Mouse (Mus musculus) stomach, postnatal 0 days (tissue): ENCODE data around the gene Psme2.

Experiments used
- CTCF ChIP-seq: IDR thresholded peaks from 2 replicates; pipeline ENCODE4 v1.5.1; 2016; ENCODE audit warnings: antibody characterized with exemption, low read depth, mild to moderate bottlenecking, moderate library complexity
- EP300 ChIP-seq: optimal IDR thresholded peaks from 2 replicates; pipeline ENCODE3; 2016; ENCODE audit warnings: antibody characterized with exemption

GRCm38 (mm10) chr14:55592226-55592625 is 1.3 kb upstream of the Psme2 start:
- no peak for TF ChIP-seq CTCF
- no peak for TF ChIP-seq EP300
